Mouse (Mus musculus) hindbrain, postnatal 0 days (tissue): ENCODE results near the gene Apaf1. TPM values are rescaled to one million over a fixed set of nuclear protein-coding genes. Genes with fewer than 3 reads are reported as not detected.

Experiments used
- ATAC-seq: fragments of 200-750 bp; cut with Nextera tagmentation; 2 replicates; pipeline ENCODE4 v1.8.0; 2017; ENCODE audit warnings: mild to moderate bottlenecking, moderate TSS enrichment, moderate library complexity
- DNase-seq: peaks from one replicate; pipeline ENCODE4 v3.0.0-alpha.2; 2015; ENCODE audit warnings: low spot score
- H3K27ac ChIP-seq: fragments of 300-500 bp; sonication (generic); 2 replicates; pipeline ENCODE4 v1.5.1; 2014; ENCODE audit warnings: mild to moderate bottlenecking
- H3K27me3 ChIP-seq: fragments of 300-500 bp; sonication (generic); 2 replicates; pipeline ENCODE4 v1.6.1; 2014; ENCODE audit warnings: low read length, mixed read lengths; ENCODE audit not compliant: insufficient read depth
- H3K36me3 ChIP-seq: fragments of 300-500 bp; sonication (generic); 2 replicates; pipeline ENCODE4 v1.6.1; 2014; ENCODE audit warnings: low read length, mixed read lengths; ENCODE audit not compliant: insufficient read depth
- H3K4me1 ChIP-seq: fragments of 300-500 bp; sonication (generic); 2 replicates; pipeline ENCODE4 v1.6.1; 2014; ENCODE audit warnings: antibody characterized with exemption, low read length, mixed read lengths; ENCODE audit not compliant: insufficient read depth
- H3K4me2 ChIP-seq: fragments of 300-500 bp; sonication (generic); 2 replicates; pipeline ENCODE4 v1.6.1; 2014; ENCODE audit warnings: low read depth, mild to moderate bottlenecking, low read length, moderate library complexity, mixed read lengths
- H3K4me3 ChIP-seq: fragments of 300-500 bp; sonication (generic); 2 replicates; pipeline ENCODE4 v1.5.1; 2014; ENCODE audit warnings: low read length
- H3K9ac ChIP-seq: fragments of 300-500 bp; sonication (generic); replicated peaks from 2 replicates; pipeline ENCODE4 v1.6.1; 2014; ENCODE audit warnings: mild to moderate bottlenecking, low read length, moderate library complexity, mixed read lengths
- H3K9me3 ChIP-seq: fragments of 300-500 bp; sonication (generic); 2 replicates; pipeline ENCODE4 v1.6.1; 2016; ENCODE audit warnings: low read length, mixed read lengths
- CTCF ChIP-seq: IDR thresholded peaks from 2 replicates; pipeline ENCODE4 v1.5.1; 2016; ENCODE audit warnings: antibody characterized with exemption, control low read depth, low read depth
- WGBS: fragments of 180-500 bp; shearing (Covaris S2); extraction: QIAGEN DNeasy Blood & Tissue Kit; methylation state at CpG from one replicate; pipeline ENCODE4 v1.1.7; 2014; 5-methylcytosine and 5-hydroxymethylcytosine counted together
- polyA plus RNA-seq: library from polyadenylated mRNA; unstranded; fragments of >200 nt; fragmentation: Nextera tagmentation; extraction: Ambion mirVana; gene quantifications from 2 replicates; pipeline ENCODE4 v1.2.1, GENCODE M21; 2015
- total RNA-seq: library from RNA; depleted of rRNA; stranded (reverse); fragments of >200 nt; gene quantifications from 2 replicates; pipeline ENCODE4 v1.2.3, GENCODE M21; 2014

Gene Apaf1
- total and polyA plus RNA-seq, 2 experiments from 2014 or later = 13.8 to 38.9 TPM

GRCm38 (mm10) chr10:90969355-90970174, 113.0 kb downstream of the Apaf1 start:
- Histone ChIP-seq H3K9me3 (no peaks in the 10 kb centered on the region), H3K4me1 (peaks cover 11% of the 10 kb centered on the region; the same call in 1 of the 2 replicates), H3K27me3 (no peaks in the 10 kb centered on the region), H3K9ac (peak overlapping the region; percentile 46), H3K36me3 (no peaks in the 10 kb centered on the region), H3K4me3 (peak overlapping the region; percentile 40), H3K27ac (0 out of 2 replicates have a peak overlapping the region, but pooled peaks have one; percentile 20), H3K4me2 (peak overlapping the region; percentile 71)
- 11% methylated on average over 71 of the region's 72 CpGs for WGBS
- ATAC-seq = peak; percentile 28
- DNase-seq = peak; percentile 49
- TF ChIP-seq CTCF = no peak

GRCm38 (mm10) chr10:90968247-90968646, 114.3 kb downstream of the Apaf1 start:
- ATAC-seq (no peak), DNase-seq (no peak)
- H3K36me3 ChIP-seq = no peaks in the 10 kb centered on the region
- TF ChIP-seq CTCF = no peak
- no peak overlapping the region for H3K27ac ChIP-seq
- no peak overlapping the region for H3K4me2 ChIP-seq
- peaks cover 11% of the 10 kb centered on the region; the same call in 1 of the 2 replicates for H3K4me1 ChIP-seq
- 88% methylated on average over 10 of the region's 10 CpGs for WGBS
- no peak overlapping the region for H3K4me3 ChIP-seq
- H3K9ac ChIP-seq = no peak overlapping the region
- no peaks in the 10 kb centered on the region for H3K9me3 ChIP-seq
- no peaks in the 10 kb centered on the region for H3K27me3 ChIP-seq

- TF ChIP-seq CTCF = no peak
- Histone ChIP-seq H3K4me3 (no peak overlapping the region), H3K9me3 (no peaks in the 10 kb centered on the region), H3K9ac (no peak overlapping the region), H3K27me3 (no peaks in the 10 kb centered on the region), H3K4me1 (peaks cover 11% of the 10 kb centered on the region; the same call in 1 of the 2 replicates), H3K27ac (no peak overlapping the region), H3K4me2 (no peak overlapping the region), H3K36me3 (0 out of 2 replicates have a peak, but pooled peaks cover 3% of the 10 kb centered on the region)
- DNase-seq (peak; percentile 39), ATAC-seq (peak; percentile 46)
- 22% methylated on average over 9 of the region's 9 CpGs for WGBS
These were observed 115.7 kb downstream of the Apaf1 start for GRCm38 (mm10) chr10:90966821-90967220.

- TF ChIP-seq CTCF = no peak
- no peak overlapping the region for H3K4me2 ChIP-seq
- H3K27me3 ChIP-seq = no peaks in the 10 kb centered on the region
- no peaks in the 10 kb centered on the region for H3K9me3 ChIP-seq
- DNase-seq = no peak
- whole genome bisulfite sequencing = 54% methylated on average over 14 of the region's 14 CpGs
- ATAC-seq = no peak
- H3K4me3 ChIP-seq = no peak overlapping the region
- H3K9ac ChIP-seq = no peak overlapping the region
- peaks cover 11% of the 10 kb centered on the region; the same call in 1 of the 2 replicates for H3K4me1 ChIP-seq
- H3K36me3 ChIP-seq = 0 out of 2 replicates have a peak, but pooled peaks cover 6% of the 10 kb centered on the region
- no peak overlapping the region for H3K27ac ChIP-seq
These were observed 116.8 kb downstream of the Apaf1 start for GRCm38 (mm10) chr10:90965671-90966315.

- Histone ChIP-seq H3K4me2 (no peak overlapping the region), H3K4me3 (no peak overlapping the region), H3K9me3 (no peaks in the 10 kb centered on the region), H3K4me1 (peaks cover 10% of the 10 kb centered on the region; the same call in 1 of the 2 replicates), H3K9ac (no peak overlapping the region), H3K36me3 (0 out of 2 replicates have a peak, but pooled peaks cover 6% of the 10 kb centered on the region), H3K27ac (no peak overlapping the region), H3K27me3 (no peaks in the 10 kb centered on the region)
- 26% methylated on average over 9 of the region's 9 CpGs for WGBS
- ATAC-seq (no peak), DNase-seq (no peak)
- no peak for TF ChIP-seq CTCF
These were observed 118.1 kb downstream of the Apaf1 start for GRCm38 (mm10) chr10:90964511-90964910.

GRCm38 (mm10) chr10:90960374-90960773, 122.2 kb downstream of the Apaf1 start:
- H3K27me3 ChIP-seq = no peaks in the 10 kb centered on the region
- H3K9ac ChIP-seq = no peak overlapping the region
- no peak overlapping the region for H3K4me2 ChIP-seq
- WGBS = 65% methylated on average over 7 of the region's 7 CpGs
- H3K9me3 ChIP-seq = no peaks in the 10 kb centered on the region
- TF ChIP-seq CTCF = no peak
- no peak overlapping the region for H3K27ac ChIP-seq
- ATAC-seq (no peak), DNase-seq (no peak)
- H3K4me3 ChIP-seq = no peak overlapping the region
- H3K36me3 ChIP-seq = 0 out of 2 replicates have a peak, but pooled peaks cover 10% of the 10 kb centered on the region
- H3K4me1 ChIP-seq = no peaks in the 10 kb centered on the region
